Mouse (Mus musculus) hematopoietic stem cell, adult 5-6 weeks (primary cell): ENCODE measurements around the gene C87436. TPM values are rescaled to one million over a fixed set of nuclear protein-coding genes. Genes with fewer than 3 reads are reported as not detected.
A peak's percentile ranks its signal among the peaks of the same experiment; 100 is the strongest.

Experiments
- ATAC-seq, 2 experiments: fragments of 125-278 bp in 1 of 2; replicated peaks in 1 of 2; 2 replicates each; pipeline ENCODE4 v1.8.0; 2016 to 2017; ENCODE audit warnings: inconsistent platforms in 2 of 2, mild to moderate bottlenecking in 2 of 2, moderate number of reproducible peaks in 2 of 2, low read depth in 1 of 2, moderate TSS enrichment in 1 of 2; ENCODE audit not compliant: low FRiP score in 2 of 2, poor library complexity in 2 of 2, severe bottlenecking in 2 of 2, insufficient read depth in 1 of 2, low TSS enrichment in 1 of 2
- total RNA-seq: library from RNA; stranded (forward); fragments of 172-1452, 232-1000 nt; gene quantifications from 2 replicates; pipeline ENCODE4 v1.2.3, GENCODE M21; 2017

The C87436 gene
- total RNA-seq, 1 experiment from 2014 or later: 30.8 TPM

DNA sequence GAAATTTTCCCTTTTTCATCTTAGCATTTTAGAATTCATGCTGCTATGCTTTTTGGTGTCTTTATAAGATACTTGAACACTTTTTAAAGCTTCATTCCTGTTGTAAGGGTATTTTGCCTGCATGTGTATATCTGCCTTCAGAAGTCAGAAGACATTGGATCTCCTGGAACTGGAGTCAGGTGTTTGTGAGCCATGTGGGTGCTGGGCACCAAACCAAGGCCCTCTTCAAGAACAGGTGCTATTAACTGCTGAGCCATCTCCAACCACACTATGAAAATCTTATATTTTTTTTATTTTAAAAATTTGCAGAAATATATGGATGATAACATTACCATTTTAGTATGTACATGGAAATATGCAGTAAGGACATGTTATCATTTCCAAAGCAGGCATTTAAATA, 31.9 kb upstream of the C87436 start:
- ATAC-seq: no peak

DNA sequence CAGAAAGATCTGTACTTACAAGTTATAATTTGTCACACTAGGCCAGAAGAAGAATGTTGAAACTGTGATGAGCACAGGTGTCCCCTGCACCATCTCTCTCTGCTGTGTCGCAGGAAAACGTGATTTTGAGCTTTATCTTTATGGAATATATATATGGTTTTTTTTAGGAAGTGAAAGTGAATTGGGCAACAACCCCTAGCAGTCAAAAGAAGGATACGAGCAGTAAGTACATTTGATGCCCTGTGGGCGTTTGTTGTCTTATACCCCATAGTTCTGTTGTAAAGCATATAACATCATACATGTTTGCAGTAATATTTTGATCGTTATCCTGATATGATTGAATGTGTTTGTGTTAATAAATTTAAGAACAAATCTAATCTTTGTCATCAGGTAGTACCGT, 19.5 kb upstream of the C87436 start:
- no peak for ATAC-seq

- no peak for ATAC-seq
Observed at GRCm38 (mm10) chr6:86419239-86419638, 18.9 kb upstream of the C87436 start.

DNA sequence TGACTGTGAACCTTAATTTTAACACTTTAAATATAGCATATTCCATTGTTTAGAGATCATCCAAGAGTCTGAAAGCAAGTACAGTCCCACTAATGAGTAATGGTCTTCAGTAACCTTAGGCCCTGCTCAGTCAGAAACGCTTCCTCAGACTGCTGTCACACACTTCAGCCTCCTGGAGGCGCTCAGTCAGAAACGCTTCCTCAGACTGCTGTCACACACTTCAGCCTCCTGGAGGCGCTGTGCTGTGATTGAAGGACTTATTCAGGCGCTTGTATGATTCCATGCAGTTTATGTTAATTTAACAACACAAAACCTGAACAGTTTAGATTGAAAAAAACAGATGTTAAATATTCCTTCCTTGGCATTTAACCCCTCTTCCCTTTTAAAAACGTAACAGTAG, 17.7 kb upstream of the C87436 start:
- ATAC-seq: peak; percentile 32 to 56; a peak in 1 of 4 replicates

DNA sequence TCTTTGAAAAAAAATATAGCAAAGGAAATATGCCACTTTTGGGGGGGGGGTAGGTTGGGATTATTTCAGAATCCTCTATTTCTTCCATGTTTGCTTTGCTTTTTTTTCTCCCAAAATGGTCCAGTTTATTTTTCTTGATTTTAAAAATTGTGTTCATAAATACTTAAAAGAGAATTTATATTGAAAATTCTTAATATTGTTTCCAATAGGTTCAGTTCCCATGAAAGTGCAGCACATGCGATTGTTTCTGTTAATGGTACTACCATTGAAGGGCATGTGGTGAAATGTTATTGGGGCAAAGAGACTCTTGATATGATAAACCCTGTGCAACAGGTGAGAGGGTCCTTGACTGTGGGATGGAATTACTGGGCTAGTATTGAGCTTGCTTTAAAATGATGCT, 11.8 kb upstream of the C87436 start, which contains the start of gene Gm44790:
TSS of gene Gm44790 (plus strand) at position 301 of the 400 bp plus-strand sequence.
- no peak for ATAC-seq

GRCm38 (mm10) chr6:86431531-86431930, 6.6 kb upstream of the C87436 start:
- no peak for ATAC-seq

- ATAC-seq: no peak
Observed at GRCm38 (mm10) chr6:86433696-86434095, 4.5 kb upstream of the C87436 start.

DNA sequence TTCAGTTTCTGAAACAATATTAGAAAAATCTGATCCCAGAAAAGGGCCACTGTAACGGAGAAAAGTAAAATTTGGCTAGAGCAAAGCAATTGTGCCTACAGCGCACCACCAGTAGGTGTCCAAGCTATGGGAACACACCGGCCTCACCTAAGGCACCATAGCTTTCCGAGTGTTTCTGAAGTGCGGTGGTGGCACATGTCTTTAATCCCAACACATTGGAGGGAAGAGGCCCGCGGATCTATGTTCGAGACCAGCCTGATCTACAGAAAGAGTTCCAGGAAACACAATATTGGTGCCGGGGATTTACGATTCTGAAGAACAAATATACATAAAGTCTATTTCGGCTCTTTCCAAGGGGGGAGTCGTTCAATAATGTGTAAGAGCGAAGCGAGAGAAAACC, 463 bp upstream of the C87436 start:
- ATAC-seq: peak; percentile 68 to 71

DNA sequence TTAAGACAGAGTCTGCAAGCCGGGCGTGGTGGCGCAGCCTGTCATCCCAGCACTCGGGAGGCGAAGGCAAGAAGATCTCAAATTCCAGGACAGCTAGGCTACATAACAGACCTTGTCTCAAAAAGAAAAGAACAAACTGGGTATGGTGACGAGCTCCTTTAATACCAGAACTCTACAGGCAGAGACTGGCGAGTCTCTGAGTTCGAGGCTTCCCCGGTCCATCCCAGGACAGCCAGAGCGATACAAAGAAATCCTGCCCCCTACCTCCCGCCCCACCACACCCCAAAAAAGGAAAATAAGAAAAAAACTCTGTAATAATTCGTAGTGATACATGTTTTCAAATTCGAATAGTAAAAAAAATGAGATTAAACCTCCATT, 934 bp downstream of the C87436 start:
- no peak for ATAC-seq

DNA sequence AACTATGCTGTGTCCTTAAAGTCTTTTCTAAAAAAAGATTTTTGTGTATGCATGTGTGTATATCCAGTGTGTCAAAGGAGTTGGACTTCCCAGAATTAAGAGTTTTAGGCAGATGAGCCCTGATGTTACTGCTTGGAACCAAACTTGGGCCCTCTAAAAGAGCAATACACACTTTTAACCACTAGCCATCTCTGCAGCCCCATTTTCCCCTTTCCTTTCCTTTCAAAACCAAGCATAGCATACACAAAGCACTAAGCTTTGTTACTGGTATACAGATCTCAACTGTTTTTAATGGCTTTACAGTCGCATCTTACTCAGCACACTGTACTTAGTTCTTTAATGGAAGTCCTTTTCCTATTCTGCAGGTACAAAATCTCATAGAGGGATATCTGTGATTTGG, 1.4 kb downstream of the C87436 start:
- ATAC-seq: no peak

- no peak for ATAC-seq
Observed at GRCm38 (mm10) chr6:86441571-86441970, 3.4 kb downstream of the C87436 start.

- no peak for ATAC-seq
Observed at GRCm38 (mm10) chr6:86445551-86445950, 7.4 kb downstream of the C87436 start.

DNA sequence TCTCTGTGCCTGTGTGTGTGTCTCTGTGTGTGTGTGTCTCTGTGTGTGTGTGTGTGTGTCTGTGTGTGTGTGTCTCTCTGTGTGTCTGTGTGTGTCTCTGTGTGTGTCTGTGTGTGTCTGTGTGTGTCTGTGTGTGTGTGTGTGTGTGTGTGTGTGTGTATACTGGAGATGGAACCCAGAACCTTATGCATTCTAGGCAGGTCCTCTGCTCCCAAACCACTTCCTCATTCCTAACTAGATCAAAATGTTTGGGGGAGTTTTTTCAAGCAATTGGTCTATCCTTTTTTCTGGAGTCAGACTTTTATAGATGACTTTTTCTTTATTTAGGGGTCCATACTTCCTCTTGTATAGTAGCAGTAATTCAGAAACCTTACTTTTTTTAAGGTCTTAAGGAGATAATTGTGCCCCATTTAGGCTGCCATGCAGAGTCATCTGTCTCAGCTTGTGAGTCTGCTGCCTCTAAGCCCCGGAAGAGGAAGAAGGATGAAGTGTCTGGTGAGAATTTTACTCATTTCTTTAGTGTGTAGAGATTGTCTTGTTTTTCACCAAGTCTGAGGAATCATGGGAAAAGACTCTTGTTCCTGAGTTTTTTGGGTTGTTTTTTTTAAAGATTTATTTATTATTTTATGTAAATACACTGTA, 8.9 kb downstream of the C87436 start:
- ATAC-seq: peak in 1 of 2 experiments; percentile 49; a peak in 2 of 4 replicates

DNA sequence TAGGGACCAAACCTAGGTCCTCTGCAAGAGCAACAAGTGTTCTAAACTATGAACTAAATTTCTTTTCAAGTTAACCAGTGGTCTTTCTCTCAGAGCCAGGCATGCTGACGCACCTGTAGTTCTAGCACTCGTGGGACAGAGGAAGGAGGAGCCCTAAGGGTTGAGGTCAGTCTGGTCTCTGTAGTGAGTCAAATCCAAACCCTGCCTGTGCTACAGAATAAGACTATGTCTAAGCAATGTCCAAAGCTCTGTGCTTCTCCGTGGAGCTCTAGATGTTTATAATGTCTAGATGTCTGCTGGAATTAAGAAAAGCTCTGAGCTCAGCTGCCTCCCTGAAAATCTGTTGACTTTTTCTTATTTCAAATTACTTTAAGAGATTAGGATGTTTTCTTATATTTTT, 18.6 kb downstream of the C87436 start:
- ATAC-seq: no peak

DNA sequence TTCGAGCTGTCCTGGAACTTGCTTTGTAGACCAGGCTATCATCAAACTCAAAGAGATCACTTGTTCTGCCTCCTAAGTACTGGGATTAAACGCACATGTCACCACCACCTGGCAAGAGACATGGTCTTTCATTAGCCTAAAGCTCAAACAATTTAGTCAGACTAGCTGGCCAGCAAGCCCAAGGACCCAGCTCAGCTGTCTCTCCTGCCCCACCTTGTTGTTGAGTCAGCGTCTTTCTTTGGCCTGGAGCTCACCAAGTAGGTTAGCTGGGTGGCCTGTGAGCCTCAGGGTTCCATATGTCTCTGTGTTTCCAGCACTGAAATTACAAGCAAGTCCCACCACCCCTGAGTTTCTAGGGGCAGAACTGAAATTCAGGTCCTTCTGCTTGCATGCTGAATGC, 24.9 kb downstream of the C87436 start:
- no peak for ATAC-seq

DNA sequence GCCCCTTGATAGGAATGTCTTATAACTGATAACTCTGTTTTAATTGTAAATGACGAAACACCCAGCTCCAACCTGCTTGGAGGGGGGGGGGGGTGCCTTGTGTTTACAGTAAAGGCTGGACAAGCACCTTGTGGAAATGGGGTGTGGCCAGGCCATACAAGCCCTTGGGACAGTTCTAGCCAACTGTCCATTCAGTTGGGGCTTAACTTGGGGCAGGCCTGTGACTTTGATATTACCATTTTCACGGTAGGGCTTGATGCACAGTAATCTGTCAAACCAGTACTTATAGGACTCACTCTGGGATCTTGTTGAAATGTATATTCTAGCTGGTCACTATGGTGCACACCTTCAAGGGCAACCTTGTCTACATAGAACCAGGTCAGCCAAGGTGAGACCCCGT, 33.1 kb downstream of the C87436 start:
- ATAC-seq: no peak

DNA sequence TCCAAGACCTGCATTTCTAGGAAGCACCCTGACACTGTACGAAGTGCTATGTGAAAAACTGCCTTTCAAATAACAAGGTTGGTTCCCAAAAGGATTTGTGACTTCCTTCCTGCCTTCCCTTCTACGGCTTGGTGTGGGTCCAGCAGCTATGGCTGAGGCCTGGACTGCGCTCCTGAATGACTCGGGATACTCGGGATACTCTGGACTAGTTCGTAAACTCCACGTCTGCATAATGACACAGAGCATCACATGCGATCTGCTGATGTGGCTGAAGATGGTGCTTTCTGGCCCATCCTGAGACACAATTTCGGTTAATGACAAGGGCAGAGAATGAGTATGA, 33.6 kb downstream of the C87436 start:
- ATAC-seq: peak in 1 of 2 experiments; percentile 20; a peak in 2 of 4 replicates

DNA sequence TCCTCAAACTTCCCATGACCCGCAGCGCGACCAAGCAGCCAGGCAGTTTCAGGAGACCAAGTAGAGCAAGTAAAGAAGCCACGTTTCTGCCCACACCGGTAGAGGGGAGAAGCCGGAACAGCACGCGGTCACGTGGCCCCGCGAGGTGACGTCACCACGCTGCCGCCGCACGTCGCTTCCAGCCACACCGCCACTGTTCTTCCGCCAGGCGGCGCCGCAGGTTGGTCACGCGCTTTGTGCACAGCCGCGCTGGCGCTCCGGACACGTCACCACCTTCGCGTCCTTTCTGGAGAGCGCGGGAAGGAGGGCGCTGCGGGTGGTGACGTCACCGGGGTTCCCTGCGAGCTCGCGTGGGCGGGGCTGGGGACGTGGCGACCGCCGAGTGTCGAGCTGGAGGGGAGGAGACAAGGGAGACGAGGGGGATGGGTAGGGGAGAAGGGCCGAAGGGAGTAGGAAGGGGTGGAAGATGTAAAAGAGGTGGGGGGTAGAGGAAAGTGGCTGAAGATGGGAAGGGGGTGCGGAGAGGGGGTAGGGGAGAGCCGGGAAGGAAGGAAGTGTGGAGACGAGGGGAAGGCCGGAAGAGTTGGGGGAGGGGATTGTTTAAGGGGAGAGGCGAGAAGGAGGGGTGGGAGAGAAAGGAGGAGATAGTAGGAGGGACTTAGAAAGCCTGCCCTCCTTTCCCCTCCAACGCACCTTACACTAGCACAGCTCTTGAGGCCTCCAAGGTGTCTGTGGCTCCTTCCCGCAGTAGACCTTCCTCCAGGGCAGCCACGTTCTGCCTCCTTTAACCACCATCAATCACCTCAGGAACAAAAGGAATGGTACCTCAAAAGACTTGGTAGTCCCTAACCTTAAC, 34.2 kb downstream of the C87436 start:
- peak; percentile 90 to 92 for ATAC-seq

- ATAC-seq: no peak
Observed at GRCm38 (mm10) chr6:86473077-86473476, 34.9 kb downstream of the C87436 start.
